Mouse (Mus musculus): Measurements from ENCODE around the gene Cacng6. TPM values are rescaled to one million over a fixed set of nuclear protein-coding genes. Genes with fewer than 3 reads are reported as not detected.

Gene Cacng6
- total RNA-seq, 1 experiment from 2014 or later = not detected

- no peak for DNase-seq
Observed at GRCm38 (mm10) chr7:3463306-3463705, 39.3 kb downstream of the Cacng6 start.

- DNase-seq = no peak
Observed at GRCm38 (mm10) chr7:3468614-3469013, 44.6 kb downstream of the Cacng6 start.

- no peak for DNase-seq
Observed at GRCm38 (mm10) chr7:3472774-3473173, 48.8 kb downstream of the Cacng6 start.

- DNase-seq = no peak
Observed at GRCm38 (mm10) chr7:3474291-3475080, 50.5 kb downstream of the Cacng6 start.

- no peak for DNase-seq
Observed at GRCm38 (mm10) chr7:3476728-3477127, 52.7 kb downstream of the Cacng6 start.

- no peak for DNase-seq
Observed at GRCm38 (mm10) chr7:3481948-3482608, 58.1 kb downstream of the Cacng6 start.

Small RNAs within 50 kb of the gene (microRNA-seq; reads per million reads assigned to microRNA genes)
- 19.9 to 20.6 reads per million in 2 experiments for gene Gm23450

Other genes with a start within 250 kb of the Cacng6 start
- not detected in 2 replicates for gene Nlrp12, start 174.5 kb upstream of the Cacng6 start, total RNA-seq (2021)
- gene Myadm, start 135.1 kb upstream of the Cacng6 start, total RNA-seq (2021) = 64.5 and 71.5 TPM in 2 replicates
- gene Prkcg, start 135.0 kb upstream of the Cacng6 start, total RNA-seq (2021) = 1.0 and 1.2 TPM in 2 replicates
- gene Cacng7, start 91.2 kb upstream of the Cacng6 start, total RNA-seq (2021) = 6.6 and 10.1 TPM in 2 replicates
- gene Cacng8, start 33.5 kb upstream of the Cacng6 start, total RNA-seq (2021) = 2.5 and 5.1 TPM in 2 replicates
- 1.0 and 1.2 TPM in 2 replicates for gene Tarm1, start 78.4 kb downstream of the Cacng6 start, total RNA-seq (2021)
- 0.39 TPM in 1 of 2 replicates, not detected in the other for gene Oscar, start 192.0 kb downstream of the Cacng6 start, total RNA-seq (2021)
- 484 and 641 TPM in 2 replicates for gene Ndufa3, start 193.2 kb downstream of the Cacng6 start, total RNA-seq (2021)
- gene Tfpt, start 205.7 kb downstream of the Cacng6 start, total RNA-seq (2021) = 22.8 and 24.4 TPM in 2 replicates
- 42.0 and 46.4 TPM in 2 replicates for gene Prpf31, start 205.8 kb downstream of the Cacng6 start, total RNA-seq (2021)
- gene Cnot3, start 221.1 kb downstream of the Cacng6 start, total RNA-seq (2021) = 71.6 and 75.9 TPM in 2 replicates
- gene Leng1, start 241.6 kb downstream of the Cacng6 start, total RNA-seq (2021) = 16.2 and 17.1 TPM in 2 replicates